Mouse (Mus musculus) heart, embryonic 16.5 days (tissue): ENCODE measurements around the gene Ccdc114. TPM values are rescaled to one million over a fixed set of nuclear protein-coding genes. Genes with fewer than 3 reads are reported as not detected.

Experiments used
- ATAC-seq: fragments of 200-750 bp; cut with Nextera tagmentation; replicated peaks from 2 replicates; pipeline ENCODE4 v1.8.0; 2017; ENCODE audit warnings: moderate number of reproducible peaks; ENCODE audit not compliant: insufficient read depth, low FRiP score; ENCODE audit errors: extremely low read depth
- H3K27ac ChIP-seq: fragments of 300-500 bp; sonication (generic); 2 replicates; pipeline ENCODE4 v1.5.1; 2014; ENCODE audit warnings: mild to moderate bottlenecking, low read length, control low read depth, moderate library complexity
- H3K27me3 ChIP-seq: fragments of 300-500 bp; sonication (generic); 2 replicates; pipeline ENCODE4 v1.6.1; 2014; ENCODE audit warnings: low read length, mixed read lengths; ENCODE audit not compliant: control insufficient read depth, insufficient read depth
- H3K36me3 ChIP-seq: fragments of 300-500 bp; sonication (generic); 2 replicates; pipeline ENCODE4 v1.6.1; 2014; ENCODE audit not compliant: control insufficient read depth, insufficient read depth
- H3K4me1 ChIP-seq: fragments of 300-500 bp; sonication (generic); 2 replicates; pipeline ENCODE4 v1.6.1; 2014; ENCODE audit warnings: low read length, mixed read lengths; ENCODE audit not compliant: control insufficient read depth, insufficient read depth
- H3K4me2 ChIP-seq: fragments of 300-500 bp; sonication (generic); 2 replicates; pipeline ENCODE4 v1.6.1; 2014; ENCODE audit warnings: low read depth, mild to moderate bottlenecking, control low read depth, low read length
- H3K4me3 ChIP-seq: fragments of 300-500 bp; sonication (generic); 2 replicates; pipeline ENCODE4 v1.5.1; 2014; ENCODE audit warnings: mild to moderate bottlenecking, control low read depth, low read length
- H3K9ac ChIP-seq: fragments of 300-500 bp; sonication (generic); 2 replicates; pipeline ENCODE4 v1.6.1; 2014; ENCODE audit warnings: low read length, control low read depth
- H3K9me3 ChIP-seq: fragments of 300-500 bp; sonication (generic); replicated peaks from 2 replicates; pipeline ENCODE4 v1.6.1; 2016; ENCODE audit warnings: low read length; ENCODE audit not compliant: control insufficient read depth
- WGBS: fragments of 180-500 bp; shearing (Covaris S2); extraction: QIAGEN DNeasy Blood & Tissue Kit; methylation state at CpG from one replicate; pipeline ENCODE4 v1.1.7; 2014; 5-methylcytosine and 5-hydroxymethylcytosine counted together
- polyA plus RNA-seq: library from polyadenylated mRNA; unstranded; fragments of >200 nt; fragmentation: Nextera tagmentation; extraction: Ambion mirVana; gene quantifications from 2 replicates; pipeline ENCODE4 v1.2.1, GENCODE M21; 2015

The Ccdc114 gene
- polyA plus RNA-seq, 1 experiment from 2014 or later, result 3.8 TPM

GRCm38 (mm10) chr7:45915011-45915410 lies 8.9 kb upstream of the Ccdc114 start:
- Histone ChIP-seq H3K9me3 (no peaks in the 10 kb centered on the region; the same call in 1 of the 2 replicates), H3K36me3 (peaks cover 5% of the 10 kb centered on the region), H3K4me2 (no peak overlapping the region), H3K9ac (no peak overlapping the region), H3K4me3 (no peak overlapping the region), H3K27me3 (no peaks in the 10 kb centered on the region), H3K27ac (no peak overlapping the region), H3K4me1 (peaks cover 17% of the 10 kb centered on the region)
- WGBS, result 82% methylated on average over 5 of the region's 5 CpGs
- no peak for ATAC-seq

- H3K36me3 ChIP-seq, result no peaks in the 10 kb centered on the region
- H3K4me3 ChIP-seq, result peak overlapping the region; percentile 34
- H3K27ac ChIP-seq, result peak overlapping the region; percentile 5
- no peaks in the 10 kb centered on the region for H3K27me3 ChIP-seq
- WGBS, result 41% methylated on average over 26 of the region's 26 CpGs
- peak overlapping the region; percentile 51 for H3K9ac ChIP-seq
- H3K4me2 ChIP-seq, result peak overlapping the region; percentile 53
- no peaks in the 10 kb centered on the region for H3K9me3 ChIP-seq
- H3K4me1 ChIP-seq, result peaks cover 17% of the 10 kb centered on the region
- ATAC-seq, result peak; percentile 71
These were observed 7.5 kb upstream of the Ccdc114 start for GRCm38 (mm10) chr7:45916056-45917003.

GRCm38 (mm10) chr7:45917004-45917704 lies 6.7 kb upstream of the Ccdc114 start:
- Histone ChIP-seq H3K27me3 (no peaks in the 10 kb centered on the region), H3K36me3 (no peaks in the 10 kb centered on the region), H3K27ac (peak overlapping the region; percentile 70), H3K9ac (peak overlapping the region; percentile 51), H3K9me3 (no peaks in the 10 kb centered on the region), H3K4me1 (peaks cover 17% of the 10 kb centered on the region), H3K4me2 (peak overlapping the region; percentile 53), H3K4me3 (peak overlapping the region; percentile 34; the same call in 1 of the 2 replicates)
- 33% methylated on average over 13 of the region's 13 CpGs for WGBS
- no peak for ATAC-seq

GRCm38 (mm10) chr7:45917926-45918325 lies 5.9 kb upstream of the Ccdc114 start:
- ATAC-seq, result no peak
- Histone ChIP-seq H3K4me3 (no peak overlapping the region), H3K9me3 (no peaks in the 10 kb centered on the region), H3K9ac (no peak overlapping the region), H3K4me2 (no peak overlapping the region), H3K4me1 (peaks cover 25% of the 10 kb centered on the region), H3K36me3 (no peaks in the 10 kb centered on the region), H3K27me3 (no peaks in the 10 kb centered on the region), H3K27ac (no peak overlapping the region)
- 86% methylated on average over 15 of the region's 15 CpGs for WGBS

- no peak for ATAC-seq
- H3K4me2 ChIP-seq, result peak overlapping the region; percentile 51; the same call in 1 of the 2 replicates
- H3K27ac ChIP-seq, result no peak overlapping the region
- H3K4me3 ChIP-seq, result no peak overlapping the region
- H3K27me3 ChIP-seq, result no peaks in the 10 kb centered on the region
- H3K4me1 ChIP-seq, result peaks cover 25% of the 10 kb centered on the region
- no peaks in the 10 kb centered on the region for H3K9me3 ChIP-seq
- no peak overlapping the region for H3K9ac ChIP-seq
- no peaks in the 10 kb centered on the region for H3K36me3 ChIP-seq
- 64% methylated on average over 14 of the region's 14 CpGs for WGBS
These were observed 4.7 kb upstream of the Ccdc114 start for GRCm38 (mm10) chr7:45919083-45919671.

GRCm38 (mm10) chr7:45919761-45920160 lies 4.1 kb upstream of the Ccdc114 start:
- Histone ChIP-seq H3K9me3 (no peaks in the 10 kb centered on the region), H3K4me3 (peak overlapping the region; percentile 43), H3K4me1 (peaks cover 25% of the 10 kb centered on the region), H3K4me2 (peak overlapping the region; percentile 51), H3K9ac (peak overlapping the region; percentile 53), H3K27ac (peak overlapping the region; percentile 34; the same call in 1 of the 2 replicates), H3K36me3 (no peaks in the 10 kb centered on the region), H3K27me3 (no peaks in the 10 kb centered on the region)
- WGBS, result 65% methylated on average over 4 of the region's 4 CpGs
- no peak for ATAC-seq

- peak overlapping the region; percentile 51 for H3K4me2 ChIP-seq
- H3K9me3 ChIP-seq, result peaks cover 4% of the 10 kb centered on the region; the same call in 1 of the 2 replicates
- peak overlapping the region; percentile 34 for H3K27ac ChIP-seq
- ATAC-seq, result no peak
- peak overlapping the region; percentile 53 for H3K9ac ChIP-seq
- H3K4me3 ChIP-seq, result peak overlapping the region; percentile 43
- H3K36me3 ChIP-seq, result no peaks in the 10 kb centered on the region
- H3K4me1 ChIP-seq, result peaks cover 25% of the 10 kb centered on the region
- whole genome bisulfite sequencing, result 29% methylated on average over 9 of the region's 9 CpGs
- no peaks in the 10 kb centered on the region for H3K27me3 ChIP-seq
These were observed 3.2 kb upstream of the Ccdc114 start for GRCm38 (mm10) chr7:45920583-45921241.

- Histone ChIP-seq H3K9me3 (peaks cover 4% of the 10 kb centered on the region; the same call in 1 of the 2 replicates), H3K4me2 (peak within 1 kb of the TSS; percentile 51), H3K36me3 (no peaks in the 10 kb centered on the region), H3K27ac (peak within 1 kb of the TSS; percentile 95), H3K4me3 (peak within 1 kb of the TSS; percentile 43), H3K27me3 (no peaks in the 10 kb centered on the region), H3K4me1 (peaks cover 20% of the 10 kb centered on the region), H3K9ac (peak within 1 kb of the TSS; percentile 70)
- WGBS, result 25% methylated on average over 9 of the region's 9 CpGs
- ATAC-seq, result no peak
These were observed 2.6 kb upstream of the Ccdc114 start, which contains the start of gene Emp3 for GRCm38 (mm10) chr7:45921242-45921621. Emp3 (minus strand) TSS chr7:45921404.
